Mouse (Mus musculus) bone marrow, adult 2 months (tissue): ENCODE results near the gene Pdcd11.
A peak's percentile ranks its signal among the peaks of the same experiment; 100 is the strongest.

ENCODE experiments used
- CTCF ChIP-seq: fragments of 200-500 bp; IDR thresholded peaks from 2 replicates; pipeline ENCODE4 v1.5.1; 2011; ENCODE audit warnings: low read length, control low read depth; ENCODE audit not compliant: control insufficient read depth, insufficient read depth
- POLR2A ChIP-seq: fragments of 200-500 bp; IDR thresholded peaks from 2 replicates; pipeline ENCODE4 v1.6.1; 2011; ENCODE audit warnings: low read depth, mild to moderate bottlenecking, control low read depth, low read length, borderline replicate concordance; ENCODE audit not compliant: control insufficient read depth

- TF ChIP-seq POLR2A (no peak), CTCF (peak; percentile 75)
Observed at GRCm38 (mm10) chr19:47168793-47169412, 78.3 kb downstream of the Pdcd11 start.
